Mouse (Mus musculus): ENCODE results near the gene Tars2.

Tars2 gene

GRCm38 (mm10) chr3:95734092-95734702, 25.8 kb downstream of the Tars2 start:
- no peak for DNase-seq (ENCODE audit: low spot score)

GRCm38 (mm10) chr3:95732744-95733521, 27.1 kb downstream of the Tars2 start:
- no peak for DNase-seq (ENCODE audit: low spot score)

GRCm38 (mm10) chr3:95732297-95732696, 27.7 kb downstream of the Tars2 start:
- DNase-seq (ENCODE audit: low spot score) = no peak

GRCm38 (mm10) chr3:95731802-95732201, 28.2 kb downstream of the Tars2 start:
- no peak for DNase-seq (ENCODE audit: low spot score)

GRCm38 (mm10) chr3:95730431-95730830, 29.6 kb downstream of the Tars2 start:
- DNase-seq (ENCODE audit: low spot score) = no peak

GRCm38 (mm10) chr3:95728906-95729305, 31.1 kb downstream of the Tars2 start:
- DNase-seq (ENCODE audit: low spot score) = no peak

GRCm38 (mm10) chr3:95726696-95727358, 33.2 kb downstream of the Tars2 start:
- no peak for DNase-seq (ENCODE audit: low spot score)

- no peak for DNase-seq (ENCODE audit: low spot score)
Measured at GRCm38 (mm10) chr3:95725863-95726262, 34.1 kb downstream of the Tars2 start.

- no peak for DNase-seq (ENCODE audit: low spot score)
Measured at GRCm38 (mm10) chr3:95722386-95722785, 37.6 kb downstream of the Tars2 start.

GRCm38 (mm10) chr3:95718153-95718552, 41.9 kb downstream of the Tars2 start:
- no peak for DNase-seq (ENCODE audit: low spot score)

- no peak for DNase-seq (ENCODE audit: low spot score)
Measured at GRCm38 (mm10) chr3:95716075-95716474, 43.9 kb downstream of the Tars2 start.

GRCm38 (mm10) chr3:95709967-95710366, 50.0 kb downstream of the Tars2 start:
- DNase-seq (ENCODE audit: low spot score) = no peak

GRCm38 (mm10) chr3:95709044-95709443, 51.0 kb downstream of the Tars2 start:
- no peak for DNase-seq (ENCODE audit: low spot score)

GRCm38 (mm10) chr3:95707497-95707896, 52.5 kb downstream of the Tars2 start:
- no peak for DNase-seq (ENCODE audit: low spot score)

GRCm38 (mm10) chr3:95706273-95706672, 53.7 kb downstream of the Tars2 start:
- DNase-seq (ENCODE audit: low spot score) = no peak

GRCm38 (mm10) chr3:95704612-95705011, 55.4 kb downstream of the Tars2 start:
- no peak for DNase-seq (ENCODE audit: low spot score)

- no peak for DNase-seq (ENCODE audit: low spot score)
Measured at GRCm38 (mm10) chr3:95703276-95703675, 56.7 kb downstream of the Tars2 start.

GRCm38 (mm10) chr3:95701877-95702540, 58.0 kb downstream of the Tars2 start:
- peak; percentile 81 for DNase-seq (ENCODE audit: low spot score)

GRCm38 (mm10) chr3:95701085-95701484, 58.9 kb downstream of the Tars2 start:
- no peak for DNase-seq (ENCODE audit: low spot score)

- no peak for DNase-seq (ENCODE audit: low spot score)
Measured at GRCm38 (mm10) chr3:95700233-95700681, 59.7 kb downstream of the Tars2 start.

GRCm38 (mm10) chr3:95698286-95698685, 61.7 kb downstream of the Tars2 start:
- DNase-seq (ENCODE audit: low spot score) = no peak

- DNase-seq (ENCODE audit: low spot score) = no peak
Measured at GRCm38 (mm10) chr3:95696360-95696759, 63.6 kb downstream of the Tars2 start.
